Mouse (Mus musculus): Measurements from ENCODE around the gene Myb. TPM values are rescaled to one million over a fixed set of nuclear protein-coding genes. Genes with fewer than 3 reads are reported as not detected.

The Myb gene
- total RNA-seq (2023), result 10 to 100 TPM; 14.0 to 24.8 TPM

DNA sequence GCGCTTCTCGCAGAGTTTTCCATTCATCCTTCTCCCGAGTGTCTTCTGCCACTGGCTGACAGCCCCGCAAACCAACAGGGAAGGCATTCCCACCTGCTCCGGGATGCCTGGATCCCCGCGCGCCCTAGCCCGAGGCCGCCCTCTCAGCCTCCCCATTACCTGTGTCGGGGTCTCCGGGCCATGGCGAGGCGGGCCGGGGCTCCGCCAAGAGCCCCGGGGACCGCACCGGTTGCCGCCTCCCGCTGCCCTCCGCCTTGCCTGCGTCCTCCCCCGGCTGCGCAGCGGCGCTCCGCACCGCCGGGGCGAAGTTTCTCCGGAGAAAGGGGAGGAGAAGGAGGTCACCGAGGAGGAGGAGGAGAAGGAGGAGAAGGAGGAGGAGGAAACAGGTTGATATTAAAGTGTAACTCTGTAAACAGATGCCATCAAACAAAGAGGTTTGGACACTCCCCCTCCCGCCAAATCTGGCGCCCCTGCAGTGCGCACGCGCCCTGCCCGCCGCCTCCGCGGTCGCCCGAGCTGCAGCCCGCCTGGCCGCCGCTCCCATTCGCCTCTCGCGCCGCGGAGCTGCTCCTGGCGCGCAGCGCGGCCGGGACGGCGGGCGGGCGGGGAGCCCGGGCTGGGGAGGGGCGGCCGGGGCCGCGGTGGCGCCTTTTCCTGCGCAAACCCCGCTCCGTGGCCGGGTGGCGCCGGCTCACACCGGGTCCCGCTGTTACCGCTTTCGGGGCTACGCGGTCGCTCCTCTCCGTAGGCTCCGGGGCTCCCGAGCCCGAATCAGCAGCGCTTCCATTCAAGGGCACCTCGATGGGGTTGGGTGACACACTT, at the start of gene Myb:
TSS of gene Myb (minus strand) at position 448 of the 822 bp plus-strand sequence.

Other genes with a start within 250 kb of the Myb start
- 10 to 100 TPM; 19.0 to 21.2 TPM for gene Ahi1, start 208.4 kb downstream of the Myb start, total RNA-seq (2023)
- gene Hbs1l, start 135.0 kb upstream of the Myb start, total RNA-seq (2023), result 10 to 100 TPM; 88.7 to 99.4 TPM
- gene Aldh8a1, start 216.3 kb upstream of the Myb start, total RNA-seq (2023), result under 1 TPM; 0.38 to 0.62 TPM